9 mouse cellular contexts compared by ENCODE assay signal in the genomic region with DNA sequence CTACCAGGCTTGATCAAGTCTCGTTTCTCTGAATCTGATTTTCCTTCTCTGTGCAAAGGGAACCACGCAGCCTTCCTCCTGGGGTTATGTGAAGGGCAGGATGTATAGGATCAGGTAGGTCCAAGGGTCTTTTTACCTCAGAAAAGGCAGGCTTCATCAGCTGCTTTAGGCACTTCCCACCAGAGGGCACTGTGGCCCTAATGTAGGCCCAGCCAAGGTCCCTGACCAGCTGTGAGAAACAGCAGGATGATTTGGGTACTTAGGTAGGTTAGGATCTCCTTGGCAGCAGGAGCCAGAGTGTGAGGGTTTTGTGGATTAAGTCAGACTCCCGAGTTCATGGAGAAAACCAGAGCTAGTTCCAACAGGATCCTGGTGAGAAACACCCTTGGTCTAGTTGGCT. TPM values are rescaled to one million over a fixed set of nuclear protein-coding genes. Genes with fewer than 3 reads are reported as not detected.
A peak's percentile ranks its signal among the peaks of the same experiment; 100 is the strongest.
DNase-seq lines count a peak whose midpoint lies in the region; ATAC-seq and TF ChIP-seq lines count a peak whose summit lies in the region.
"Had no signal": no experiment of that assay in that cellular context is flagged by ENCODE, and none has a peak within 500 bp of the region (broad histone marks: within the 10 kb centered on the region; RNA-seq: fewer than 3 reads in every experiment).

No protein-coding gene starts in this region.

- H3K27me3 ChIP-seq in midbrain, embryonic 11.5 days (ENCODE audit: control insufficient read depth, insufficient read depth, low read length), result no peaks in the 10 kb centered on the region
- H3K27me3 ChIP-seq in midbrain, embryonic 15.5 days (replicated peaks), result no peaks in the 10 kb centered on the region
- no peaks in the 10 kb centered on the region for H3K27me3 ChIP-seq in intestine, postnatal 0 days (replicated peaks; ENCODE audit: control insufficient read depth, insufficient read depth, low read length)
- no peaks in the 10 kb centered on the region for H3K27me3 ChIP-seq in midbrain, postnatal 0 days (ENCODE audit: insufficient read depth, low read length)

- no peaks in the 10 kb centered on the region; the same call in 1 of the 2 replicates for H3K4me1 ChIP-seq in midbrain, embryonic 11.5 days (ENCODE audit: control insufficient read depth, insufficient read depth, low read length)
- peaks cover 20% of the 10 kb centered on the region for H3K4me1 ChIP-seq in midbrain, embryonic 15.5 days
- H3K4me1 ChIP-seq in intestine, postnatal 0 days (replicated peaks; ENCODE audit: control insufficient read depth, insufficient read depth, low read length), result no peaks in the 10 kb centered on the region
- peaks cover 2% of the 10 kb centered on the region; the same call in 1 of the 2 replicates for H3K4me1 ChIP-seq in midbrain, postnatal 0 days (ENCODE audit: insufficient read depth, low read length)

- no peak overlapping the region for H3K9ac ChIP-seq in midbrain, embryonic 11.5 days (ENCODE audit: low read length)
- H3K9ac ChIP-seq in midbrain, embryonic 15.5 days, result no peak overlapping the region
- H3K9ac ChIP-seq in intestine, postnatal 0 days (ENCODE audit: low read depth, low read length), result no peak overlapping the region
- no peak overlapping the region for H3K9ac ChIP-seq in midbrain, postnatal 0 days (replicated peaks; ENCODE audit: low read length, poor library complexity, severe bottlenecking)

- TF ChIP-seq CTCF in intestine, postnatal 0 days (IDR thresholded peaks at IDR 0.05; ENCODE audit: low read depth), result peak; percentile 84
- TF ChIP-seq CTCF in midbrain, postnatal 0 days (IDR thresholded peaks at IDR 0.05), result peak; percentile 88

- no peak overlapping the region for H3K4me3 ChIP-seq in midbrain, embryonic 11.5 days (ENCODE audit: low read depth, low read length)
- no peak overlapping the region for H3K4me3 ChIP-seq in midbrain, embryonic 15.5 days
- H3K4me3 ChIP-seq in intestine, postnatal 0 days (ENCODE audit: low read depth, low read length), result no peak overlapping the region
- H3K4me3 ChIP-seq in midbrain, postnatal 0 days (ENCODE audit: low read depth, low read length), result no peak overlapping the region

- H3K9me3 ChIP-seq in midbrain, embryonic 11.5 days (ENCODE audit: control insufficient read depth, low read length), result no peaks in the 10 kb centered on the region
- no peaks in the 10 kb centered on the region for H3K9me3 ChIP-seq in midbrain, embryonic 15.5 days
- H3K9me3 ChIP-seq in intestine, postnatal 0 days (ENCODE audit: control insufficient read depth), result no peaks in the 10 kb centered on the region
- no peaks in the 10 kb centered on the region for H3K9me3 ChIP-seq in midbrain, postnatal 0 days (ENCODE audit: low read length)

- no peaks in the 10 kb centered on the region for H3K36me3 ChIP-seq in midbrain, embryonic 11.5 days (ENCODE audit: control insufficient read depth, insufficient read depth, low read length)
- H3K36me3 ChIP-seq in midbrain, embryonic 15.5 days (replicated peaks), result peaks cover 13% of the 10 kb centered on the region; the same call in 1 of the 2 replicates
- no peaks in the 10 kb centered on the region for H3K36me3 ChIP-seq in intestine, postnatal 0 days (ENCODE audit: control insufficient read depth, insufficient read depth)
- H3K36me3 ChIP-seq in midbrain, postnatal 0 days (ENCODE audit: insufficient read depth, low read length), result peaks cover 32% of the 10 kb centered on the region

- WGBS in midbrain, embryonic 11.5 days, result 13% methylated on average over 3 of the region's 3 CpGs
- 14% methylated on average over 3 of the region's 3 CpGs for WGBS in midbrain, embryonic 15.5 days
- 12% methylated on average over 3 of the region's 3 CpGs for WGBS in intestine, postnatal 0 days
- 16% methylated on average over 3 of the region's 3 CpGs for WGBS in midbrain, postnatal 0 days

- DNase-seq in CD4-positive, CD25-positive, alpha-beta regulatory T cell, adult 2 months (ENCODE audit: low read depth, low spot score), result peak; percentile 46
- DNase-seq in midbrain, embryonic 11.5 days (ENCODE audit: low spot score, missing footprints), result peak; percentile 90
- DNase-seq in midbrain, postnatal 0 days (ENCODE audit: low spot score), result peak; percentile 76
- DNase-seq in layer of hippocampus, adult 9-11 months, result no peak

- H3K4me2 ChIP-seq in midbrain, embryonic 11.5 days, result no peak overlapping the region
- H3K4me2 ChIP-seq in midbrain, embryonic 15.5 days, result no peak overlapping the region
- H3K4me2 ChIP-seq in intestine, postnatal 0 days (replicated peaks; ENCODE audit: low read depth), result no peak overlapping the region
- H3K4me2 ChIP-seq in midbrain, postnatal 0 days (ENCODE audit: low read depth, low read length, poor library complexity, severe bottlenecking), result no peak overlapping the region

- no peak for ATAC-seq in CD4-positive, CD25-positive, alpha-beta regulatory T cell, adult 4 months
- 0 out of 2 replicates have a peak, but pooled peaks have one; percentile 57 for ATAC-seq in midbrain, embryonic 11.5 days (ENCODE audit: low FRiP score)
- no peak for ATAC-seq in midbrain, embryonic 15.5 days (replicated peaks)
- peak; percentile 70 for ATAC-seq in common myeloid progenitor, adult 5-6 weeks (replicated peaks; ENCODE audit: low read depth, poor library complexity, severe bottlenecking)
- ATAC-seq in intestine, postnatal 0 days, result no peak
- ATAC-seq in midbrain, postnatal 0 days (ENCODE audit: low FRiP score), result no peak

- no peak overlapping the region for H3K27ac ChIP-seq in midbrain, embryonic 11.5 days (ENCODE audit: low read depth, low read length)
- no peak overlapping the region for H3K27ac ChIP-seq in midbrain, embryonic 15.5 days
- no peak overlapping the region for H3K27ac ChIP-seq in intestine, postnatal 0 days (ENCODE audit: low read depth, low read length)
- H3K27ac ChIP-seq in midbrain, postnatal 0 days (ENCODE audit: low read depth, low read length), result no peak overlapping the region

RNA-seq across cellular contexts. Expression of a gene that starts 7.4 kb away (rescaled TPM):
- polyA plus RNA-seq in CD4-positive, CD25-positive, alpha-beta regulatory T cell, adult 4 months (2017; shearing (Covaris generic)), result not detected
- 21.7 and 22.9 TPM in 2 replicates for polyA plus RNA-seq in midbrain, embryonic 11.5 days (2014; fragmentation: Nextera tagmentation; extraction: Ambion mirVana)
- 106 and 107 TPM in 2 replicates for polyA plus RNA-seq in midbrain, embryonic 15.5 days (2015; fragmentation: Nextera tagmentation; extraction: Ambion mirVana)
- total RNA-seq in common myeloid progenitor, adult 5-6 weeks (2017), result not detected in 2 replicates
- polyA plus RNA-seq in intestine, postnatal 0 days (2015; fragmentation: Nextera tagmentation; extraction: Ambion mirVana), result 0.64 and 0.78 TPM in 2 replicates
- 195 and 210 TPM in 2 replicates for total RNA-seq in midbrain, postnatal 0 days (2014; rRNA removed)
- polyA plus RNA-seq in midbrain, postnatal 0 days (2015; fragmentation: Nextera tagmentation; extraction: Ambion mirVana), result 88.1 and 93.6 TPM in 2 replicates

RNA-seq across cellular contexts. Expression of a gene that starts 24.0 kb away (rescaled TPM):
- polyA plus RNA-seq in CD4-positive, CD25-positive, alpha-beta regulatory T cell, adult 4 months (2017; shearing (Covaris generic)), result not detected
- not detected in 2 replicates for polyA plus RNA-seq in midbrain, embryonic 11.5 days (2014; fragmentation: Nextera tagmentation; extraction: Ambion mirVana)
- polyA plus RNA-seq in midbrain, embryonic 15.5 days (2015; fragmentation: Nextera tagmentation; extraction: Ambion mirVana), result not detected in 2 replicates
- total RNA-seq in common myeloid progenitor, adult 5-6 weeks (2017), result not detected in 2 replicates
- polyA plus RNA-seq in intestine, postnatal 0 days (2015; fragmentation: Nextera tagmentation; extraction: Ambion mirVana), result not detected in 2 replicates
- not detected in 2 replicates for total RNA-seq in midbrain, postnatal 0 days (2014; rRNA removed)
- polyA plus RNA-seq in midbrain, postnatal 0 days (2015; fragmentation: Nextera tagmentation; extraction: Ambion mirVana), result not detected in 2 replicates
- polyA plus RNA-seq: heart, embryonic 14.5 days had no signal

RNA-seq across cellular contexts. Expression of a gene that starts 28.4 kb away (rescaled TPM):
- 100 to 1,000 TPM; 174 to 198 TPM for polyA plus RNA-seq in CD4-positive, CD25-positive, alpha-beta regulatory T cell, adult 4 months (2017; shearing (Covaris generic))
- polyA plus RNA-seq in midbrain, embryonic 11.5 days (2014; fragmentation: Nextera tagmentation; extraction: Ambion mirVana), result 61.6 and 65.4 TPM in 2 replicates
- polyA plus RNA-seq in midbrain, embryonic 15.5 days (2015; fragmentation: Nextera tagmentation; extraction: Ambion mirVana), result 65.4 and 67.3 TPM in 2 replicates
- 67.5 and 113 TPM in 2 replicates for total RNA-seq in common myeloid progenitor, adult 5-6 weeks (2017)
- 11.3 and 12.7 TPM in 2 replicates for polyA plus RNA-seq in intestine, postnatal 0 days (2015; fragmentation: Nextera tagmentation; extraction: Ambion mirVana)
- 51.2 and 65.2 TPM in 2 replicates for total RNA-seq in midbrain, postnatal 0 days (2014; rRNA removed)
- 63.6 and 69.4 TPM in 2 replicates for polyA plus RNA-seq in midbrain, postnatal 0 days (2015; fragmentation: Nextera tagmentation; extraction: Ambion mirVana)

RNA-seq across cellular contexts. Expression of a gene that starts 40.9 kb away (rescaled TPM):
- polyA plus RNA-seq in CD4-positive, CD25-positive, alpha-beta regulatory T cell, adult 4 months (2017; shearing (Covaris generic)), result not detected
- 28.7 and 31.0 TPM in 2 replicates for polyA plus RNA-seq in midbrain, embryonic 11.5 days (2014; fragmentation: Nextera tagmentation; extraction: Ambion mirVana)
- 22.0 and 24.6 TPM in 2 replicates for polyA plus RNA-seq in midbrain, embryonic 15.5 days (2015; fragmentation: Nextera tagmentation; extraction: Ambion mirVana)
- not detected in 2 replicates for total RNA-seq in common myeloid progenitor, adult 5-6 weeks (2017)
- 0.46 and 1.0 TPM in 2 replicates for polyA plus RNA-seq in intestine, postnatal 0 days (2015; fragmentation: Nextera tagmentation; extraction: Ambion mirVana)
- 47.7 and 57.4 TPM in 2 replicates for total RNA-seq in midbrain, postnatal 0 days (2014; rRNA removed)
- polyA plus RNA-seq in midbrain, postnatal 0 days (2015; fragmentation: Nextera tagmentation; extraction: Ambion mirVana), result 5.5 and 7.6 TPM in 2 replicates

RNA-seq across cellular contexts. Expression of a gene that starts 42.1 kb away (rescaled TPM):
- polyA plus RNA-seq in CD4-positive, CD25-positive, alpha-beta regulatory T cell, adult 4 months (2017; shearing (Covaris generic)), result 10 to 100 TPM; 14.3 to 16.0 TPM
- 15.5 and 16.0 TPM in 2 replicates for polyA plus RNA-seq in midbrain, embryonic 11.5 days (2014; fragmentation: Nextera tagmentation; extraction: Ambion mirVana)
- 52.2 and 54.5 TPM in 2 replicates for polyA plus RNA-seq in midbrain, embryonic 15.5 days (2015; fragmentation: Nextera tagmentation; extraction: Ambion mirVana)
- total RNA-seq in common myeloid progenitor, adult 5-6 weeks (2017), result 3.3 and 9.6 TPM in 2 replicates
- 6.8 and 8.0 TPM in 2 replicates for polyA plus RNA-seq in intestine, postnatal 0 days (2015; fragmentation: Nextera tagmentation; extraction: Ambion mirVana)
- 50.8 and 54.4 TPM in 2 replicates for total RNA-seq in midbrain, postnatal 0 days (2014; rRNA removed)
- polyA plus RNA-seq in midbrain, postnatal 0 days (2015; fragmentation: Nextera tagmentation; extraction: Ambion mirVana), result 61.9 and 68.2 TPM in 2 replicates

Comparison
In these comparisons a context has a peak if more than half of its experiments do, and no peak if none do; other contexts are left out.
1. ATAC-seq: peak in midbrain, embryonic 11.5 days (single experiment) and common myeloid progenitor, adult 5-6 weeks (single experiment); none in CD4-positive, CD25-positive, alpha-beta regulatory T cell, adult 4 months (single experiment), midbrain, embryonic 15.5 days (single experiment), intestine, postnatal 0 days (single experiment) and midbrain, postnatal 0 days (single experiment).
2. RNA of a gene that starts 7.4 kb away (polyA plus RNA-seq): 106 to 107 TPM in midbrain, embryonic 15.5 days, 88.1 to 93.6 TPM in midbrain, postnatal 0 days and 21.7 to 22.9 TPM in midbrain, embryonic 11.5 days; 0.64 to 0.78 TPM in intestine, postnatal 0 days and not detected in CD4-positive, CD25-positive, alpha-beta regulatory T cell, adult 4 months; every median in the first group is over 10 times any median in the second.